Mouse (Mus musculus): ENCODE measurements around the gene Rhd.

DNA sequence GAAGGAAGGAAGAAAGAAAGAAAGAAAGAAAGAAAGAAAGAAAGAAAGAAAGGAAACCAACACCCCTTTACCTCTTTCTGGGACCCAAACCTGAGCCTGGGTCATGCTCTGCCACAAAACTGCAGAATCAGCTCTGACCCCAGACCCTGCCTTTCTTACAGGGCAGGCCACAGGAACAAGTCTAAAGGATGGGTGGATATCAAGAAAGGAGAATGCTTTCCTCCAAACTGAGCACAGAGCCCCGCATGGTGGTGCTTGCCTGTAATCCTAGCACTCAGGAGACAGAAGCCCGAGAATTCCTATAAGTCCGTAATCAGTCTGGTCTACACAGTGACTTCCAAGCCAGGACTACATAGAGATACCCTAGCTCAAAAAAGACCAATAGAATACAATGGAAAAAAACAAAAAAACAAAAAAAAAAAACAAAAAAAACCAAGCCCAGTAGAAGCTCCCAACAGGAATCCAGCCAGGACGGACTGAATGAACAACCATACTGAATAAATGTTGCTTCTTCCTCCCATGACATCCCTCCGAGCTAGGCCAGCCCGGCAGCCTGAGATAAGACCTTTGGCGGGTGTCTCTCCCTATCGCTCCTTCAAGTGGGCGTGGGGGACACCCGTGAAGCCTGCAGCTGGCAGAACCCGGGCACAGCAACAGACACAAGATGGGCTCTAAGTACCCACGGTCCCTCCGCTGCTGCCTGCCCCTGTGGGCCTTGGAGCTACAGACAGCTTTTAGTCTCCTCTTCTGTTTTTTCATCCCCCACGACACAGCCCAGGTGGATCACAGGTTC is at the start of gene Rhd:
- no peak for TF ChIP-seq POLR2A (IDR thresholded peaks at IDR 0.05; ENCODE audit: borderline replicate concordance, low read depth, low read length)
- no peak for TF ChIP-seq CTCF (IDR thresholded peaks at IDR 0.05; ENCODE audit: low read depth, low read length)

Data from bone marrow macrophage, adult 2 months (primary cell).